Mouse (Mus musculus) hindbrain, embryonic 15.5 days (tissue): Measurements from ENCODE around the gene Syde2. TPM values are rescaled to one million over a fixed set of nuclear protein-coding genes. Genes with fewer than 3 reads are reported as not detected.

Experiments
- polyA plus RNA-seq: library from polyadenylated mRNA; unstranded; fragments of >200 nt; fragmentation: Nextera tagmentation; extraction: Ambion mirVana; gene quantifications from 2 replicates; pipeline ENCODE4 v1.2.1, GENCODE M21; 2015

The Syde2 gene
- polyA plus RNA-seq, 1 experiment from 2014 or later: 0.34 TPM

Other genes with a start within 250 kb of the Syde2 start
- gene Ddah1, start 229.2 kb upstream of the Syde2 start, polyA plus RNA-seq: 114 and 122 TPM in 2 replicates
- 32.3 and 34.8 TPM in 2 replicates for gene Bcl10, start 65.1 kb upstream of the Syde2 start, polyA plus RNA-seq
- gene 2410004B18Rik, start 49.9 kb upstream of the Syde2 start, polyA plus RNA-seq: 81.0 and 84.4 TPM in 2 replicates
- gene Wdr63, start 120.3 kb downstream of the Syde2 start, polyA plus RNA-seq: 0.79 and 1.7 TPM in 2 replicates
- 0.22 and 0.52 TPM in 2 replicates for gene Mcoln3, start 129.6 kb downstream of the Syde2 start, polyA plus RNA-seq
- 0.27 and 0.28 TPM in 2 replicates for gene Mcoln2, start 162.0 kb downstream of the Syde2 start, polyA plus RNA-seq
- gene Lpar3, start 233.1 kb downstream of the Syde2 start, polyA plus RNA-seq: 0.49 TPM in 2 replicates